Mouse (Mus musculus): Measurements from ENCODE around the gene Nol9.

Nol9 gene

DNA sequence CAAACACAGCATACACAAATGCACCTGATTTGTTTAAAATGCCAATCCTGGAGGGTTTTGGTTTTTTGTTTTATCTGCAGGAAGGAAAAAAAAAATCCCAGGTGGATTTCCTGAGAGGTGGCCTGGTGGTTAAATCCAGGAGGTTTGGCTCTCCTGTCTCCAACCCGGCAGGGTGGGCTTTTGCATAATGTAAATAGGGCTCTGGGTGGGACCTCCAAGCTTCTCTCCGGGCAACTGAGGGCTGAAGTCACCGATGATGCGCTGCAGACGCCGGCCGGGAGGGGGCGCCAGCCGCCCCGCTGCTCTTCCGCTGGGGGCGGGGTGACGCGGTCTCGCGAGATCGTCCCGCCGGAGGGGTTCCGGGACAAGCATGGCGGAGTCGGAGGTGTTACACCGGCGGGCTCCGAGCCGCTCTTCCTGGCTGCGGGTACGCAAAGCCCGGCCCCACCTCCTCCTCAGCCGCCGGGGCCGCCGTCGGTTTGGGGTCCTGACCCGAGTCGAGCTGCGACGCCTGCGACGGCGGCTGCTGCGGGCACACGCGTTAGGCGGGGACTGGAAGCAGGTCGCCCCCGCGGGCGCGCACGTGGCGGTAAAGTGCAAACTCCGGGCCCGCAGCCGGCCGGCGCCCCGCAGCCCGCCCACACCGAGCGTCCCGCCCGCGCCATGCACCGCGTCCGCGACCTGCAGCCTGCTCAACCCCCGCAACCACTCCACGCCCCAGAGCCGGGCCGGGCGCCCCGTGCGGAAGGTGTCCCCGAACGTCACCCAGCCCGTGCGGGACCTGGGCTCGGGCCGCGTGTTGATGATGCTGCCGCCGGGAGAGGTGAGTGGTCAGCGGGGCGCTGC, at the start of gene Nol9:
Gene Nol9 (plus strand): TSS at position 337 of the 846 bp plus-strand sequence.
- DNase-seq, result peak; percentile 93

GRCm38 (mm10) chr4:151992091-151992490, 47.0 kb upstream of the Nol9 start:
- DNase-seq, result no peak

DNA sequence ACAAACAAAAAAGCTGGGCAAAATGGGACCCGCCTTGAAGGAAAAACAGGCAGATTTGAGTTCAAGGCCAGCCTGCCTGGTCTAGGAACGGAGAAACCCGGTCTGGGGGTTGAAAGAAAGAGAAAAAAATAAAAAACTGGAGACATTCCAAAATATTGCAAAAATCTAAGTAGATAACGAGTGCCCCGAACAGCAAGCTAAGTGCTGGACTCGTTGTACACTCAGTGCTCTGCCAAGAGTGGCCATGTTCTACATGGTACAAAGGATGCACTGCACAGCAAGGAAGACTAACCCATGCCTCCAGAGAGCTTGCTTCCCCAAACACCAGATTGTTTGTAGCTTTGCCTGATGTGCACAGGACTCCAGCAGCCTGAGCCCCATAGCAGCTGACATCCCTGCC, 46.1 kb upstream of the Nol9 start:
- DNase-seq, result no peak

DNA sequence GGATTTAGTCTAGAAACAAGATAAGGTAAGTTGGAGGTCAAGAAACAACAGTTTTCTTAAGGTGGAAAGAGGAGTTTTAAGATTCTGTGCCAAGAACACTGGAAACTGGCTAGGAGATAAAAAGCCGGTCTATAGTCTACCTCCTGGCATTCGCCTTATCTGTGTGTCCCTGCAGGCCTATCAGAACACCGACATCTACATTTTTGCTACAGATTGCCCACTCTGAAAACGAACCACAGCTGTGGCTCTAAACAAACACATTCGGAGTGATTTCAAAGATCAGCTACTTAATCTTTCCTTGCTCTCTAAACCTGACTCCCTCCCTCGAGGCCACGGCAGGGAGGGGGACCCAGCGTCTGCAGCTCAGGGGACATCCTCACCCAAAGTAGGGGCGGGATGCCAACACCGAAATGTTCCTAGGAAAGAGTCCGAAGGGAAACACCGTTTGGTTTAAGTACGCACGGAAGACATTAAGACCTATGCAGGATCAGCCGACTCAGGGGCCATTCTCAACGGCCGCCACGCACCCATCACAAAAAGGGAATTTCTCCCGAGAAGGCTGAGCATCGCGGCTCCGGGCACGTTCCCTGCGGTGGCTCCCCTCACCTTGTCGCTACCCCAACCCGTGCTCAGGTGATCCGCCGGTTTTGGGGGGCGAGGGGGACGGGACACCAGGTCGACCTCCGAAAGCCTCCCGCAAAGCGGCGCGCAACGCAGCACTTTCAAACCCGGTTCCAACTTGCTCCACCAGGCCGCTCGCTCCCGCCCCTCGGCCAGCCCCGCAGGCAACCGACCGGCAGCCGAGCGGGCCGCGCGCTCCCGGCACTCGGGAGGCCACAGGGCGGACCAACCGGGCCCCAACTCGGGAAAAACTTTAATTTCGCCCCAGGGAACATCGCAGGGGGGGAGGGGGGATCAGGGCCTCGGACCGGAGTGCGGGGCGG, 44.6 kb upstream of the Nol9 start:
- DNase-seq, result peak; percentile 57

GRCm38 (mm10) chr4:151995371-151996172, 43.5 kb upstream of the Nol9 start:
- DNase-seq, result no peak

DNA sequence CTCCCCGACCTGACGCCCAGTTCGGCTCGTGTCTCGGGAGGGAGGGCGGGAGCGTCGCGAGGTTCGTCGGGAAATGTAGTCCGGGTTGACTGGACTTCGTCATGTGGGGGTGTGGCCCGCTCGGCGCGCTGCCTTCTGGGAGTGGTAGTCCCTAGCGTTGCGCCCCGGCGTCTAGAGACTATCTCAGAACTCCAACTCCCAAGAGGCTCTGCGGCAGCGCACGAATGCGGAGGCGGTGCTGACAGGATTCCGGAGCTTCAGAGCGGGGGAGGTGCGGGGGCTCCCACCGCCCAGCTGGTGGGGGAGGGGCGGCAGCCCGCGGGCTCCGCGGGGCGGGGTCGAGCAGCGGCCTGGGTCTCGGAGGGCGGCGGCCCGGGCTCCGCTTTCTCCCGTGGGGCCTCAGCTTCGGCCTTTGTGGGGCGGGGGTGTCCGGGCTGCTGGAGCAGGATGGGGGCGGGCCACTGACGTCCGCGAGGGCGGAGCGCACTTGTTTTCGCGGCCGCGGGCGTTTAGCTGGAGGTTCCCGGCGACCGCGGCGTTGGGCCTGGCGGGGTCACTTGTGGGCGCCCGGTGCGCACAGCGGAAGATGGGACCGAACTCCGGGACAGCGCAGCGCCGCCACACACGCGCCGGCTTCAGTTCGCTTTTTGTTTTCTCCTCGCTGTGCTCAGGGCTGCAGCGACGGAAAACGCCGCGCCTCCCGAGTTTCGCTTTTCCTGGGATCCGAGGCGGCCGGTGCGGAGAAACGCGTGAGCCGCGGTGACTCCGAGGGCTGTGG, 42.8 kb upstream of the Nol9 start, which contains the start of gene Phf13:
Gene Phf13 (minus strand): TSS at position 86 of the 778 bp plus-strand sequence.
- peak; percentile 100 for DNase-seq

GRCm38 (mm10) chr4:151996951-151997222, 42.2 kb upstream of the Nol9 start:
- no peak for DNase-seq

DNA sequence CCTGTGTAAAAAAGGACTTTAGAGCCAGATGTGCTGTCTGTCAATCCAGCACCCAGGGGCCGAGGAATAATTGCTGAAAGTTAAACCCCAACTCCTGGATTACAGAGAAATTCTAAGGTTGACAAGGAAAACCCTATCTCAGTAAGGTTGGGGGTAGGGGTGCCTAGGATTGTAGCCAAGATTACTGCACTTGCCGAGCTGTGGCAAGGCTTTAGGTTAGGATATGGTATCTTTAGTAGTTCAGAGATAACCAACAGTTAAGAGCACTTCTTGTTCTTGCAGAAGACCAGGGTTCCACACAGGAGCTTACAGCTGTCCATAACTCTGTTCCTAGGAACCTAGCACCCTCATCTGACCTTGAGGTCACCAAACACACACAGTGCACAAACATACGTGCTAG, 41.4 kb upstream of the Nol9 start:
- no peak for DNase-seq

DNA sequence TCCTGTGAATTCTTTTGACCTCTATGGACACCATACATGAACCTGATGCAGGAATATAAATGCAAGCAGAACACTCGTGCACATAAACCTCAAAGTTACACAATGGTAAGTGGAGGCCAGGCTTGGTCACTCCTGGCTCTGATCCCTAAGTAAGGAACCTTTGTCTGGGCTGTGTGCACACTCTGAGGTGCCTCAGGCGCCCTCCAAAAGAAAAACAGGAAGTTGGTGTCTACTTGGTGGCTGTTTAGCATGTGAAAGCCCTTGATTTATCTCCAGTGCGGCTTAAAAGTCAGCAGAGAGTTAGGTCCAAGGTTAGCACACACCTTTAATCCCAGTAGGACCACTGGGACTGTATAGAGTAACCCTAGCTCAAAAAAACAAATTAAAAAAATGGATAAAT, 39.6 kb upstream of the Nol9 start:
- DNase-seq, result no peak

GRCm38 (mm10) chr4:152000906-152001305, 38.2 kb upstream of the Nol9 start:
- DNase-seq, result no peak

DNA sequence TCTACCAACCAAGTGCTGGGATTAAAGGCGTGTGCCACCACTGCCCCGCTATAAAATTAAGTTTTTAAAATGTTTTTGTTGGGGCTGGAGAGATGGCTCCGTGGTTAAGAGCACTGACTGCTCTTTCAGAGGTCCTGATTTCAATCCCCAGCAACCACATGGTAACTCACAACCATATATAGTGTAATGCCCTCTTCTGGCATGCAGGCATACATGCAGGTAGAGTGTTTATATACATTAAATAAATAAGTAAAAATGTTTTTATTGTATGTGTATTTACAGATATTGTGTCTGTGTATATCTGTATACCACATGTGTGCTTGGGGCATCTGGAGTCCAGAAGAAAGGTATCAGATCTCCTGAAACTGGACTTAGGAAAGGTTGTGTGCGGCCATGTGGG, 37.8 kb upstream of the Nol9 start:
- no peak for DNase-seq

DNA sequence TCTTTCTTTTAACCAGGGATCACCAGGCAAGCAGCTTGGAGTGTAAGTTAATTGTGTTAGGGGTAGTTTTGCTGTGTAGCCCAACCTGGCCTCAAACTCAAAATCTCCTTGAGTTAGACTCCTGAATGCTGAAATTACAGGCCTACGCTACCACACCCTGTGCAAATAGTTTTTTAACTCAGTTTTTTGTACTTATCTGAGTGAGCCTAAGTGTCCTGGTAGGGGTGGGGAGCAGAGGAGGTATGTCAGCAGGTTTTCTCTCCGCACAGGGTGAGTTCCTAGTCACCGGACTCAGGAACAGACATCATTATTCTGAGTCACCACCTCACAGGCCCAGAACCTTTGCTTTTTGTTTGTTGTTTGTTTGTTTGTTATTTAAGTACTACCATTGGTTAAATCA, 37.1 kb upstream of the Nol9 start:
- no peak for DNase-seq

GRCm38 (mm10) chr4:152006137-152006536, 33.0 kb upstream of the Nol9 start:
- DNase-seq, result no peak

DNA sequence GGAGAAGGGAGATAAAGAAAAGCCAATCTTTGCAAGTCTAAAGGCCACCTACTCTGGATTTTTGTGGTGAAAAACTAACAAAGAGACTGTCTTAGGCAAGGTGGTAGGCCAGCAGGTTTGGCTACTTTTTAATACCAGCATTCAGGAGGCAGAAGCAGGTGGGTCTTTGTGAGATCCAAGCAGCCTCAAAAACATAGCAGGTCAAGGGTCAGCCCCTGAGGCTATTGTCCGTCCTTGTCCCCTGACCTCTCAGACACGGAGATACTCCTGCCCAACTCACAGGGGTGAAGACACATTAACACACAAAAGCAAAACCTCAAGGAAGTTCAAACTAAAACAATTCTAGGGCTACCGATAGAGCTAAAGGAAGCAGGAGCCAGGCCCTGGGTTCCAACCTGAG, 32.3 kb upstream of the Nol9 start:
- DNase-seq, result no peak

DNA sequence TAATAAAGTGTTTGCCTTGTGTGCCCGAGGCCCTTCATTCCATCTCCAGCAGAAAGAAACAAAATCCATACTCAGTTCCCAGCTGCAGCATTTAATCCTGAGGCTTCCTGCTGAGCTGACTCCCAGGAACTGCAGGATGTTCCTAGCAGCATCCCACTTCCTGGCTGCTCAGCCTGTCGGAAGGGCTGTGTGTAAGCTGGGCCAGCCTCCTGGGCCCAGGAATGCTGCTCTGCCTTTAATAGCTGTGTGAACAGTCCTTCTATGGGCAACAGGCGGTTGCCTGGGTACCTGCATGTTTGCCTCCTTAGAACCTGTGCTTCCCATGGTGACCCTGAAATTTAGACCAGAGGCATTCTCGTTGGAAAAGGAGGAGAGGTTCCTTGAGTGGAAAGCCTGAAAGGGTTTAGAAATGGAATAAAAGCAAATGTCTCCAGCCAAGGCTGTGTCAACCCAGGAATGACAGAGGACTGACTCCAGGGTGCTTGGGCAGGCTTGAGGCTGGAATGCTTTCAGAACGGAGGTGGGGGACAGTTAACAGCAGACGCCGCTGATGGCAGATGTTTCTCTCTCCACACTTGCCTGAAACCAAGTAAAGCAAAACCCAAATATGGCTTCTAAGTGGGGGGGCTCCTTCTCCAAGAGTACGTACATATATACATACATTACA, 31.5 kb upstream of the Nol9 start:
- peak; percentile 17 for DNase-seq

DNA sequence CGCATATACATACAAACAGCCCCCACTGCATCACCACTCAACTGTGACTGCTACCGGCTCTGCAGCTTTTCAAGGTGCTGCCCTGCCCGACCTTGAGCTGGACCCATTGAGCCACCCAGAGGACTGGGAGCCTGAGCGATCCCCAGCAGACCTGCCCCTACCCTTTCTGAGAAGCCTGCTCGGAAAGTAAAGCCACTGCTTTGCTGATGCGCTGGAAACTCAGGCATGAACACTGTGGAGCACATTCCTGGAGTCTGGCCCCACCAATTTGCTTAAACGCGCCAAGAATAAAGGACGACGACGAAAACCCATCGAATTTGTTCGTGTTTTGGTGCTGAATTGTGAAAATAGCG, 31.0 kb upstream of the Nol9 start:
- DNase-seq, result no peak

GRCm38 (mm10) chr4:152008622-152009075, 30.5 kb upstream of the Nol9 start, which contains the start of gene Klhl21:
Klhl21 (plus strand) TSS chr4:152008803.
- peak; percentile 95 for DNase-seq

DNA sequence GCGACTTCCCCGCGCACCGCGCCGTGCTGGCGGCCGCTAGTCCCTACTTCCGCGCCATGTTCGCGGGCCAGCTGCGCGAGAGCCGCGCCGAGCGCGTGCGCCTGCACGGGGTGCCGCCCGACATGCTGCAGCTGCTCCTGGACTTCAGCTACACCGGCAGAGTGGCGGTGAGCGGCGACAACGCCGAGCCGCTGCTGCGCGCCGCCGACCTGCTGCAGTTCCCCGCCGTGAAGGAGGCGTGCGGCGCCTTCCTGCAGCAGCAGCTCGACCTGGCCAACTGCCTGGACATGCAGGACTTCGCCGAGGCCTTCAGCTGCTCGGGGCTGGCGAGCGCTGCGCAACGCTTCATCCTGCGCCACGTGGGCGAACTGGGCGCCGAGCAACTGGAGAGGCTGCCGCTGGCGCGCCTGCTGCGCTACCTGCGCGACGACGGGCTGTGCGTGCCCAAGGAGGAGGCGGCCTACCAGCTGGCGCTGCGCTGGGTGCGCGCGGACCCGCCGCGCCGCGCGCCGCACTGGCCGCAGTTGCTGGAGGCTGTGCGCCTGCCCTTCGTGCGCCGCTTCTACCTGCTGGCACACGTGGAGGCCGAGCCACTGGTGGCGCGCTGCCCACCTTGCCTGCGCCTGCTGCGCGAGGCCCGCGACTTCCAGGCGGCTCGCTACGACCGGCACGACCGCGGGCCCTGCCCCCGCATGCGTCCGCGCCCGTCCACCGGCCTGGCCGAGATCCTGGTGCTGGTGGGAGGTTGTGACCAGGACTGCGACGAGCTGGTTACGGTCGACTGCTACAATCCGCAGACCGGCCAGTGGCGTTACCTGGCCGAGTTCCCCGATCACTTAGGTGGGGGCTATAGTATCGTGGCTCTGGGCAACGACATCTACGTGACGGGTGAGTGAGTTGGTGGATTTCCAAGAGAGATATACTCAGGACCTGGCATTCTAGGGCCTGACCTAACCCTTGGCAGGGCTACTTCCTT, 29.8 kb upstream of the Nol9 start:
- peak; percentile 73 for DNase-seq

DNA sequence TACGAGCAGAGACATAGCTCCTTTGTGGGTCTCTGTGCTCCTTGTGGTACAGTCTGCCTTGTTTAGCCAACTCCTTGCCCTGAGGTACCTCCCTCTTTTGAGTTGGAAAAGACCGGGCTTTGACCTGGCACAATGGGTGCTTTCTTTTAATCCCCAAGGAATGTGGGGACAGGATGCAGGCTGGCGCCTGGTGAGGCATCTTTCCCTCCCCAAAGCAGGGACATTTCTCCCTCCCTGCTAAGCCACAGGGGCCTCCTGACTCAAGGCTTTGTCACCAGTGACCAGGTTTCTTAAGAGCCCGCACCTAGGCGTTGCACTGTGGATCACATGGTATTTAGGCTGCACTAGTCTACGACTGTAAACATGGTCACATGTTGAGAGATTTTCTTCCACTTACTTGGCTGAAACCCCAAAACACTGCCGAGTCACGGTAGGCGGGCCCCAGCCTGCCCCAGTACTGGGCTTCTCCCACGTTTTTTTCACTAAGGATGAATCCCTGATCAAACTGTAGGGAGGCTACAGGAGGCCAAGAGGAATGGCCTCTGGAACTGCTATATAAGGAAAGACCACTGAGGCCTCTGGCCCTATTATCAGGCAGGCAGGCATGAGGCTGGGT, 28.9 kb upstream of the Nol9 start:
- DNase-seq, result peak; percentile 58

DNA sequence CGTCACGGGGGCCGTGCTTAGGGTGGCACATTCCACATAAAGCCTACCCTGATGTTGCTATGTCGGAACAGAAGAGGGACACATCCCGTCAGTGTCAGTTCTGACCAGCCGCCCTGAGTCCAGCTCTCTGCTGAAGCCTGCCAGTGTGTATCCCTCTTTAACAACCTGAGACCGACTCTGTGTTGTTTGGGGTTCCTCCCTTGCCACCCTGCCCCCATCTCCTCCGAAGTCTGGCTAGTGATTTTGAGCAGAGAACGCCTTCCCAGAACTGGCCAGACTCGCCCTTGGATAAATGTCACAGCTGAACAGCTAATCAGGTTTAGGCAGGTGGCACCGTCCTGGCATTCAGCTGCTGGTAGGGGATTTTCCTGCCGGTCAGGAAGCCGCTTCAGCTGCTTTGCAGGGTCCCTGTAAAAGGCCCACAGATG, 28.4 kb upstream of the Nol9 start:
- peak; percentile 35 for DNase-seq
